Mouse (Mus musculus) layer of hippocampus, adult 2 months (tissue): ENCODE measurements around the gene Sppl2c. TPM values are rescaled to one million over a fixed set of nuclear protein-coding genes. Genes with fewer than 3 reads are reported as not detected.
A peak's percentile ranks its signal among the peaks of the same experiment; 100 is the strongest.

Experiments
- DNase-seq, 2 experiments: peaks; one replicate each; pipeline ENCODE4 v3.0.0; 2022; ENCODE audit warnings: low spot score in 2 of 2
- H3K27ac ChIP-seq: fragments of 200-600 bp; 2 replicates; pipeline ENCODE4 v1.8.1; 2022
- H3K4me3 ChIP-seq: fragments of 200-600 bp; 2 replicates; pipeline ENCODE4 v1.8.1; 2022; ENCODE audit warnings: mild to moderate bottlenecking
- CTCF ChIP-seq: fragments of 200-600 bp; conservative IDR thresholded peaks from 2 replicates; pipeline ENCODE4 v1.8.1; 2022; ENCODE audit warnings: antibody characterized with exemption, mild to moderate bottlenecking, moderate library complexity
- total RNA-seq, 2 experiments: library from RNA; stranded (reverse); gene quantifications; 2 replicates each; pipeline ENCODE4 v1.2.3; 2021

Sppl2c gene
- total RNA-seq, 2 experiments from 2014 or later, result not detected

DNA sequence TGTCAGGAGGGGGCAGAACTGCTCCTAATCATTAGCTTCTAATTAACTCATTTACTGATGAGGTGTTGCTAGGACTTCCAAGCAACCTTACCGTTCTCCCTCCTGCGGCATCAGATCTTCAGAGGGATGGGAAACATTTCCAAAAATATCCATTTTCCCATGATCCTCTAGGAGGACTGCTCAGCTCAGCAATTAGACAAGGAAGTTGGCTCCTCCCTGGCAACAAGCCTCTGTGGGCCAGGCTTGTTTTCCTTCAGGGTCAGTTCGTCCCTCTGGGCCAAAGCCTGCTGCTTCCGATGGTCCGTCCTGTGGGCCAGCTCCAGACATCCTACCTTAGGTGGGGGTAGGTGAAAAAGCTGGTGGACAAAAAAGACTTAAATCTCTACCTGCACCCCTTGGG is 25.0 kb upstream of the Sppl2c start:
- DNase-seq, result no peak
- Histone ChIP-seq H3K27ac (peak overlapping the region; percentile 70), H3K4me3 (no peak overlapping the region)
- no peak for TF ChIP-seq CTCF

DNA sequence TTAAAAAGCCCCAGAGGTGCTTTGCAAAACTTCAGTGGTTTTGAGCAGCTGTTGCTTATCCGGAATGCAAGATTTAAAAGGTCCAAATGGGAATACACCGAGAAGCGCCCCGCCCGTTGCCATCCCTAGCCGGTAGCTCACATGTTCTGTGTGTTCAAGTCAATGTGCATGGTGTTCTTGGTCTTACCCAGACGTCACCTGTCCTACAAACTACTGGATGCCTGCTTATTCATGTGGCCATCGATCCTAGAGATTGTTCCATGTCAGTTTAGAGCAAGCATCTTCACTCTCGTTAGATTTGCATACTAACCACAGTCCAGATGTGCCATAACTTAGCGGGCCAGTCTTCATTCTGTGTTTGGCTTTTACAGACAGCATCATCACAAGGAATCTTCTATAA is 21.9 kb upstream of the Sppl2c start:
- DNase-seq, result no peak
- no peak for TF ChIP-seq CTCF
- H3K4me3 ChIP-seq, result no peak overlapping the region
- H3K27ac ChIP-seq, result no peak overlapping the region

DNA sequence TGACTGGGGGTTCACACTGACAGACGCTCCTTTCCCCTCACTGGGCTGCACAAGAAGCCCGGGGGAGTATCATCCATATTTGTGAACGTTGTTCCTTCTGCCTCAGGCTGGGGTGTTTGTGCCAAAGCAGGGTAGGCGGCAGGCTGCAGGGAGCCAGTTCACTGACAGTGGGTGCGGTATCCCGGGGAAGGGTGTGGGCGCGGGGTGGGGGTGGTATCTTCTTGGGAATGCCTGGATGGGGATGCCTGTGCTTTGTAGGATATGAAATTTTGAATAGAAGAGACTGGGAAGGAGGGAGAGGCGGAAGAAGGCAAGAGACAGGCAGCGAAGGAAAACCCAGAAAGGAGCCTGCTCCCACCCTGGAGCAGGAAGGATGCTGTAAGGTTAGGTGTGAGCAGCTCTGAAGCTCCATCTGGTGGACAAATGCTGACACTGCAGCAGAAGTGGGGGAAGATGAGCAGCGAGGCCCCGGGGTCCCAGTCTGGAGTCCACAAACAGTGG is 14.8 kb upstream of the Sppl2c start:
- peak; percentile 98 for TF ChIP-seq CTCF
- peak overlapping the region; percentile 56; the same call in 1 of the 2 replicates for H3K27ac ChIP-seq
- peak overlapping the region; percentile 30; the same call in 1 of the 2 replicates for H3K4me3 ChIP-seq
- DNase-seq, result peak; percentile 69 to 75

- Histone ChIP-seq H3K4me3 (no peak overlapping the region), H3K27ac (no peak overlapping the region)
- DNase-seq, result no peak
- no peak for TF ChIP-seq CTCF
These were observed 7.2 kb upstream of the Sppl2c start for GRCm38 (mm10) chr11:104178893-104179292.

DNA sequence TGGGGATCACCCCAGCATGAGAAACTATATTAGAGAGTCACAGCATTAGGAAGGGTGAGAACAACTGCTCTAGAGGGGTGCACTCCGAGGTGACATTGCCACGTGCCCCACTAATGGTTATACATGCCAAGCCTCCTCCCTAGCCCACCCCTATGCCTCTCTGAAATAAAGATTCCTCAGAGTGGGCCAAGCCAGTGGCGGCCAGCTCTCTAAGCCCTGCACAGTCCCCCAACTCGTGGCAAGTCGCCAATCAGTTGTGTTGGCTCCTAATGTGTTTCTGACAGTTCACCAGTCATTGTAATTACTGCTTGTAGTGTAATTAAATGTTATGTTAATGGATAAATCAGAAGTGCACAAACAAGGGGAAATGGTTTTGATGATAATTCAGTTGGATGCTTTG is 6.3 kb upstream of the Sppl2c start:
- DNase-seq, result no peak
- H3K4me3 ChIP-seq, result no peak overlapping the region
- H3K27ac ChIP-seq, result no peak overlapping the region
- no peak for TF ChIP-seq CTCF

- no peak for DNase-seq
- H3K4me3 ChIP-seq, result no peak overlapping the region
- no peak overlapping the region for H3K27ac ChIP-seq
- TF ChIP-seq CTCF, result no peak
These were observed 4.0 kb upstream of the Sppl2c start for GRCm38 (mm10) chr11:104182141-104182540.

- no peak for TF ChIP-seq CTCF
- Histone ChIP-seq H3K4me3 (no peak overlapping the region), H3K27ac (no peak overlapping the region)
- DNase-seq, result no peak
These were observed 667 bp downstream of the Sppl2c start for GRCm38 (mm10) chr11:104186837-104187150.

- no peak for DNase-seq
- H3K4me3 ChIP-seq, result no peak overlapping the region
- H3K27ac ChIP-seq, result no peak overlapping the region
- TF ChIP-seq CTCF, result no peak
These were observed 1.6 kb downstream of the Sppl2c start for GRCm38 (mm10) chr11:104187766-104188165.

GRCm38 (mm10) chr11:104190008-104190407 is 3.9 kb downstream of the Sppl2c start:
- TF ChIP-seq CTCF, result no peak
- no peak overlapping the region for H3K4me3 ChIP-seq
- H3K27ac ChIP-seq, result no peak overlapping the region
- no peak for DNase-seq

GRCm38 (mm10) chr11:104195382-104195781 is 9.3 kb downstream of the Sppl2c start:
- no peak overlapping the region for H3K4me3 ChIP-seq
- DNase-seq, result no peak
- no peak overlapping the region for H3K27ac ChIP-seq
- TF ChIP-seq CTCF, result no peak

DNA sequence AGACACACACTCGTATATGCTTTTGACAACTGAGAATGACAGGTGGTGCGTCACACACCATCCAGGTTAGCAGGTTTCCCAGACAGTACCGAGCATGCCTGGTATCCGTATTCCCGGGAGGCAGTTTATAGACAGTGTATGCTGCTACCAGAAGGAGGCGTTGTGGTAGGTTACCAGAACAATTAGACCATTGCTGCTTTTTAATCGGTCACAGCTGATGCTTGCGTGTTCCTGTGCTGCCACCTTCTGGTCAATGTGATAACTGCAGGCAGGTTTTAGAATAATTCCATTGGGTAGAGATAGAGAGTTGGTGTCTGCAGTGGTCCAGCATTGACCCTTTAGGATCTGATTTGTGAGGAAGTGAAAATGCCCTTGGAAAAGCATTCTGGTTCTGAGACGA is 9.7 kb downstream of the Sppl2c start:
- H3K27ac ChIP-seq, result no peak overlapping the region
- TF ChIP-seq CTCF, result peak; percentile 96
- DNase-seq, result peak; percentile 89 to 95
- H3K4me3 ChIP-seq, result no peak overlapping the region

GRCm38 (mm10) chr11:104197861-104198260 is 11.7 kb downstream of the Sppl2c start:
- DNase-seq, result no peak
- no peak overlapping the region for H3K4me3 ChIP-seq
- H3K27ac ChIP-seq, result no peak overlapping the region
- no peak for TF ChIP-seq CTCF

GRCm38 (mm10) chr11:104203271-104203670 is 17.1 kb downstream of the Sppl2c start:
- Histone ChIP-seq H3K4me3 (no peak overlapping the region), H3K27ac (no peak overlapping the region)
- no peak for DNase-seq
- no peak for TF ChIP-seq CTCF

DNA sequence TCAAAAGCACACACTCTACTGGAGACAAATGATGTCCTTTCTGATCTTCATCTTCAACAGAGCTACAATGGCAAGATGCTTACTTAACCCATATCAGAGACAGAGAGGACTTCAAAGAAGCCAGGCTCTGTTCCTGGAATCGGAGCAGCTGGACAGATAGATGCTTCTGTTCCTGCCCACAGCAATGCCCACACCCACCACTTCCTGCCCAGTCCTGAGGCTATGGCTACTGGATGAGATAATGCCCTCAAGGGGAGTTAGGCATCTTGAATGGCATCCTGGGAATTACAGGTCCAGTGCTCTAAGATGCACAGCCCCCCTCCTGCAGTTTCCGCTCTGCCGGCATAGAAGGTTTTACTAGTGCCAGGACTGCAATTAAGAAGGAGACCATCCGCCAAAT is 20.4 kb downstream of the Sppl2c start:
- 0 out of 2 replicates have a peak overlapping the region, but pooled peaks have one; percentile 32 for H3K27ac ChIP-seq
- TF ChIP-seq CTCF, result no peak
- DNase-seq, result no peak
- H3K4me3 ChIP-seq, result no peak overlapping the region

GRCm38 (mm10) chr11:104209041-104209440 is 22.9 kb downstream of the Sppl2c start:
- H3K27ac ChIP-seq, result no peak overlapping the region
- H3K4me3 ChIP-seq, result no peak overlapping the region
- no peak for TF ChIP-seq CTCF
- DNase-seq, result no peak
